Mouse (Mus musculus): ENCODE measurements around the gene Tmem135.

DNA sequence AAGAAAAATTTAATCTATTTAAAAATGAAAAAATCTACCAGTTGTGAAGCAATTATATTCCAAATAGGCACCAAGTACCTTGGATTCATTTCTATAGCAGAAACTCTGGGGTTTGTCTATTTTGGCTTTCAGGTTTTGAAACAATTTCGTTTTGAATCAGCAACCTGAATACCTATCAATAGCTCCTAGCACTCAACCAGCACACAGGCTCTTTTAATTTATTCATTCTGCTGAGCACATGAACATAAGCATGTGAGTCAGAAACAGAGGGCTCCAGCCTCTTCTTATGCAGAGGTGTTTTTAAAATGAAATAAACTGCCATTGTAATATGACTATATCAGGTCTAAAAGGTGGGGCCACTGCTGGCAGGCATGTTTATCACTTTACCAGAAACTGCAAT, 231.0 kb downstream of the Tmem135 start:
- TF ChIP-seq CTCF (IDR thresholded peaks at IDR 0.05) (no peak), EP300 (IDR thresholded peaks at IDR 0.05) (no peak)
